10 mouse cellular contexts compared by ENCODE assay signal in the genomic region with DNA sequence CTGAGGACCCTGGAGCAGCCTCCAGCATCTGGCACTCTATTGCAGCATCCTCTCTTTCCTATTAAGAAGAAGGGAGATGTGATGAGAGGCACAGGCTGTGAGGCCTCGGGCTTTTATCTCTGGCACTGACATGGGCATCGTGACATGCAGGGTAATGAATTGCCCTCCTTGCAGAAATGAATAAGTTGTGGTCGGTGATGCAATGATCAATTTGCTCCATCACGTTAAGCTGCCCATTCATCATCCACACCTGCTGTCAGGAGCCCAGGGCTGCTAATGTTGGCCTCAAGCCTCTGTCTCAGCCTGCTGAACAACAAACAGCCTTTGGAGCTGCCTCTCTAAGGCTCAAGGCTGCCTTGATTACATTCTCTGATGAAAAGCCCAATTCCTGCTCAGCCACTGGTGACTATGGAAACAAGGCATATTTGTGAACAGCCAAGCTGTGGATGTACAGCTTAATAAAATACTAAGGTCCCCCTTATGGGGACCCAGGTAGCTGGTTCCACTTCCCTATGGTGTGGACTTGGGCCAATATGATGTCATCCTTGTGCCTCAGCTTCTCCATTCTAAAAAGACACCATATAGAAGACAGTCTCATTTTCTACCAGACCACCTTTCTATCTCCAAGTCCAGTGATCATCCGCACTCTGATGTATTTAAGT.
DNase-seq lines count a peak whose midpoint lies in the region; ATAC-seq lines count a peak whose summit lies in the region.
"Had no signal": no experiment of that assay in that cellular context is flagged by ENCODE, and none has a peak within 500 bp of the region (broad histone marks: within the 10 kb centered on the region; RNA-seq: fewer than 3 reads in every experiment).

No protein-coding gene starts in this region.

- H3K4me1 ChIP-seq in hindbrain, embryonic 16.5 days (ENCODE audit: control insufficient read depth, insufficient read depth, low read depth, low read length): peaks cover 7% of the 10 kb centered on the region; the same call in 1 of the 2 replicates
- H3K4me1 ChIP-seq in kidney, embryonic 16.5 days (ENCODE audit: insufficient read depth, low read length): no peaks in the 10 kb centered on the region
- H3K4me1 ChIP-seq: limb, embryonic 12.5 days had no signal

- peak; percentile 95 for ATAC-seq in hindbrain, embryonic 16.5 days
- ATAC-seq in kidney, embryonic 16.5 days (ENCODE audit: low FRiP score, low TSS enrichment): no peak

- WGBS in hindbrain, embryonic 16.5 days: 28% methylated on average over 5 of the region's 5 CpGs
- WGBS in kidney, embryonic 16.5 days: 42% methylated on average over 5 of the region's 5 CpGs

- H3K36me3 ChIP-seq in hindbrain, embryonic 16.5 days (ENCODE audit: control insufficient read depth, insufficient read depth, low read length): no peaks in the 10 kb centered on the region
- no peaks in the 10 kb centered on the region for H3K36me3 ChIP-seq in kidney, embryonic 16.5 days (ENCODE audit: insufficient read depth, low read length)
- H3K36me3 ChIP-seq: limb, embryonic 12.5 days had no signal

- H3K9me3 ChIP-seq in hindbrain, embryonic 16.5 days (ENCODE audit: control insufficient read depth, low read length): no peaks in the 10 kb centered on the region
- no peaks in the 10 kb centered on the region for H3K9me3 ChIP-seq in kidney, embryonic 16.5 days (ENCODE audit: low read length)
- H3K9me3 ChIP-seq: limb, embryonic 12.5 days had no signal

- H3K4me3 ChIP-seq in hindbrain, embryonic 16.5 days (ENCODE audit: low read length): no peak overlapping the region
- no peak overlapping the region for H3K4me3 ChIP-seq in kidney, embryonic 16.5 days (ENCODE audit: low read length)
- H3K4me3 ChIP-seq: limb, embryonic 12.5 days had no signal

- H3K4me2 ChIP-seq in hindbrain, embryonic 16.5 days (ENCODE audit: low read length): no peak overlapping the region
- no peak overlapping the region for H3K4me2 ChIP-seq in kidney, embryonic 16.5 days (replicated peaks; ENCODE audit: low read depth, low read length)
- H3K4me2 ChIP-seq: limb, embryonic 12.5 days had no signal

- H3K27ac ChIP-seq in hindbrain, embryonic 16.5 days (ENCODE audit: low read depth, low read length): no peak overlapping the region
- H3K27ac ChIP-seq in kidney, embryonic 16.5 days (ENCODE audit: low read length): no peak overlapping the region
- H3K27ac ChIP-seq: limb, embryonic 12.5 days had no signal

- peak; percentile 47 to 65 for DNase-seq in right cerebral cortex, postnatal 10 days (ENCODE audit: low spot score in 2 of 2)
- no peak for DNase-seq in right cerebral cortex, adult 2 months (ENCODE audit: low spot score in 2 of 2)
- peak; percentile 23 for DNase-seq in fat pad, adult 2 months (ENCODE audit: extremely low read depth, low read depth, low spot score)
- no peak for DNase-seq in testis, postnatal 14 days (ENCODE audit: low spot score)
- no peak for DNase-seq in thymus, postnatal 36 days
- DNase-seq: gastrocnemius, postnatal 25 days; heart, postnatal 14 days had no signal

- H3K27me3 ChIP-seq in hindbrain, embryonic 16.5 days (replicated peaks; ENCODE audit: control insufficient read depth, insufficient read depth, low read length): no peaks in the 10 kb centered on the region
- no peaks in the 10 kb centered on the region for H3K27me3 ChIP-seq in kidney, embryonic 16.5 days (ENCODE audit: insufficient read depth, low read length)
- H3K27me3 ChIP-seq: limb, embryonic 12.5 days had no signal

- H3K9ac ChIP-seq in hindbrain, embryonic 16.5 days (ENCODE audit: low read depth, low read length): no peak overlapping the region
- no peak overlapping the region for H3K9ac ChIP-seq in kidney, embryonic 16.5 days (replicated peaks; ENCODE audit: low read length)
- H3K9ac ChIP-seq: limb, embryonic 12.5 days had no signal

Comparison
In these comparisons a context has a peak if more than half of its experiments do, and no peak if none do; other contexts are left out.
1. DNase-seq: peak in right cerebral cortex, postnatal 10 days (2 of 2) and fat pad, adult 2 months (single experiment); none in right cerebral cortex, adult 2 months (0 of 2), testis, postnatal 14 days (single experiment) and thymus, postnatal 36 days (0 of 2).